Mouse (Mus musculus): ENCODE measurements around the gene Cd300ld4.
A peak's percentile ranks its signal among the peaks of the same experiment; 100 is the strongest.
"Not testable (repeated sequence)": the region's sequence is repeated elsewhere in the genome, so short reads cannot be mapped to it uniquely, and the experiment has no call there.

Gene Cd300ld4

DNA sequence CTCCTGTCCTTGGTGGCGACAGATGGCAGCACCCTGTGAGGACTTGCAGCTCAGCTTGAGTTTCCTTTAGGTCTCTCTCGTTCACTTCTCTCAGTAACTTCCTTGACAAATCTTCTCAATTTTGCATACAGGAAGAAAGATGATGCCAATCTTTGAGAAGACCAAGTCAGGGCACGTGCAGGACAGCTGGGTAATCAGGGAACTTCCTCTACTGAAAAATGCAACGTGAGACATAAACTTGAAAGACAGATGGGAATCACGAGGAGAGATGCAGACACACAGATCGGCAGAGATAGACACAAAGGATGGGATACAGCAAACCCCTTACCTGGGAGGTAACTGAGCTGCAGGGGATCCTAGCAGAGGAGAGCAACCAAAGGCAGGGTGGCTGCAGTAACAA lies at the start of gene Cd300ld4:
Gene Cd300ld4, minus strand, starts transcription at position 101 of the 400 bp plus-strand sequence.
- DNase-seq (ENCODE audit: low spot score in 2 of 2) = not testable (repeated sequence)

- no peak for DNase-seq (ENCODE audit: low spot score in 2 of 2)
Measured at GRCm38 (mm10) chr11:115075859-115076258, 49.0 kb upstream of the Cd300ld4 start.

GRCm38 (mm10) chr11:115075407-115075806 lies 48.6 kb upstream of the Cd300ld4 start:
- no peak for DNase-seq (ENCODE audit: low spot score in 2 of 2)

- no peak for DNase-seq (ENCODE audit: low spot score in 2 of 2)
Measured at GRCm38 (mm10) chr11:115073002-115073401, 46.2 kb upstream of the Cd300ld4 start.

GRCm38 (mm10) chr11:115071631-115072294 lies 45.0 kb upstream of the Cd300ld4 start:
- DNase-seq (ENCODE audit: low spot score in 2 of 2) = no peak

DNA sequence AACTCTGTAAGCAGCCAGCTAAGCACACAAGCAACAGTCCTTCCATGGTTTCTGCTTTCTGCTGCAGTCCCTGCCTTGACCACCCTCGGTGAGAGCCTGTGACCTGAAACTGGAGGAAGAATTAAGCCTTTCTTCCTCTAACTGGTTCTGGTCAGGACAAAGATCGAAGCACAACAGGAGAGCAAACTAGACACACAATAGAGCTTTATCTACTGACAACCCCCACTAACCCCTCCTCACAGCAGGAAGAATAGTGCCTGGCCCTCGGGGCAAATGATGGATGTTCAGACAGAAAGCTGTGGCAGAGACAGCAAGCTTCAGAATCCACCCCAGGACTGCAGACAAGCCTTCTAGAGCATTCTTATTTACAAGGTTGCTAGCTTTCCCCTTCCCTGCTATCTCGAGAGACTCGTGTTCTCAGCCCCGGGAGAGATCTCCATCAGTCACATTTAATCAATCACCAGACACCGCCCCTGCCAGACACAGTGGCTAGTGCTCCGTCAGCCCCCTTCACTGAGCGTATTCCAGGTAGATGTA lies 44.3 kb upstream of the Cd300ld4 start:
- DNase-seq (ENCODE audit: low spot score in 2 of 2) = no peak

DNA sequence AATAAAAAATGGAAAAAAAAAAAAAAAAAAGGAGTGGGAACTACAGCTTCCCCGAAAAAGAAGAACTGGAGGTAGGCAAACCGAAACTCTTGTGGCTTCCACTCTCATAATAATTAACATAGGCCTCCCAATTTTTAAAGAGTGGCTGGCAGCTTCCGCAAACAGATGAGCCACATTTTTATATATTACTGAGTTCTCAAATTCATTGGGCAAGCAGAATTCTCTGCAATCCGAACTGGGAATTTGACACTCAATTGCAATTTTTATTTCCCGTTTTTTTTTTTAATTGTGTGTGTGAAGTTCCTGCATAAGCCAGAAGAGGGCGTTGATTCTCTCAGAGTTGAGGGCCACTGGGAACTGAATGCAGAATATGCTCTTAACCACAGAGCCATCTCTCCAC lies 40.0 kb upstream of the Cd300ld4 start:
- no peak for DNase-seq (ENCODE audit: low spot score in 2 of 2)

- no peak for DNase-seq (ENCODE audit: low spot score in 2 of 2)
Measured at GRCm38 (mm10) chr11:115062077-115062476, 35.3 kb upstream of the Cd300ld4 start, which contains the start of gene Cd300e. Gene Cd300e (minus strand): TSS chr11:115062177.

- DNase-seq (ENCODE audit: low spot score in 2 of 2) = no peak
Measured at GRCm38 (mm10) chr11:115059797-115060196, 33.0 kb upstream of the Cd300ld4 start.

DNA sequence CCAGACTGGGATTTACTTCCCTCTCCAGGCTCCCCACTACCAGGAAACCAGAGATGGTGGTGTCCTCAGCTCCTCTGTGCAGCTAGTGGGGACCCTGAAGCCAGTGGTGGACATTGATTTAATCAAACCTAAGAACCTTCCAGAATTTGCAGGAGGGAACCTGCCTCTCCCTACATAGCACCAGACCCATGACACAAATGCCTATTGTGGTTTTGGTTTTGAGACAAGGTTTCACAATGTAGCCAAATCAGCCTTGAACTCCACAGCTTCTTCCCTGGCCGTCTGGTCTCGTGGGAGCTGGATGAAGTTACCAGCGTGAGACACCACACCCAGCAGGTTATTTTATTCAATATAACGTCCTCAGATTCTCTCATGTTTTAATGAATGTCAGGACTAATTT lies 31.9 kb upstream of the Cd300ld4 start:
- DNase-seq (ENCODE audit: low spot score in 2 of 2) = no peak

GRCm38 (mm10) chr11:115054537-115054936 lies 27.7 kb upstream of the Cd300ld4 start:
- DNase-seq (ENCODE audit: low spot score in 2 of 2) = no peak

GRCm38 (mm10) chr11:115052991-115053390 lies 26.2 kb upstream of the Cd300ld4 start:
- no peak for DNase-seq (ENCODE audit: low spot score in 2 of 2)

GRCm38 (mm10) chr11:115052206-115052605 lies 25.4 kb upstream of the Cd300ld4 start:
- DNase-seq (ENCODE audit: low spot score in 2 of 2) = peak; percentile 25 to 68

DNA sequence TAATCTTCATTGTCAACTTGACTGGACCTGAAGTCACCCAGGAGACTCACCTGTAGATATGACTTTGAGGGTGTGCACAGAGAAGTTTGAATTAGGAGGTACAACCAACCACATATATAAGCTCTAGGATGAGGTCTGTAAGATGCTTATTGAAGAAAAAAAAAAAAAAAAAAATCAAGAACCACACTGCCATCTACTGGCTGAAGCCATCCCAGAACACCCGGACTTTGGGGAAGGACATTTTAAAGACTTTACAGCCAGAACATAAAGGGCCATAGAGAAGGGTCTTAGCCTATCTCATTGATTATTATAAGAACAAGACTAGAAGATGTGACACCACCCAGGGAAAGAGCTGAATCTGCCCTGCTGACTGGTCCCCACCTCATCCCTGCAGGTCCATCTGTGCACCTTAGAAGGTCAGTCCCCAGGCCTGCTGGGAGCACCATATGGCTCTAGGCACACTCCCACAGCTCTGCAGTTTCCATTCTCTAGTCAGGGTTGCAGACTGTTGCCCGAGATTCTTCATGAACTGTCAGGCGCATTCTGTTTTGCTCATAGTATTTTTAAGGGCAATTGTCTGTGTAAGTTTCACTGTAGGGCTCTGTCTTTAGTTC lies 22.6 kb upstream of the Cd300ld4 start:
- DNase-seq (ENCODE audit: low spot score in 2 of 2) = no peak

GRCm38 (mm10) chr11:115048259-115048658 lies 21.4 kb upstream of the Cd300ld4 start, which contains the start of gene Cd300ld3:
Gene Cd300ld3 (minus strand): TSS chr11:115048409.
- no peak for DNase-seq (ENCODE audit: low spot score in 2 of 2)

DNA sequence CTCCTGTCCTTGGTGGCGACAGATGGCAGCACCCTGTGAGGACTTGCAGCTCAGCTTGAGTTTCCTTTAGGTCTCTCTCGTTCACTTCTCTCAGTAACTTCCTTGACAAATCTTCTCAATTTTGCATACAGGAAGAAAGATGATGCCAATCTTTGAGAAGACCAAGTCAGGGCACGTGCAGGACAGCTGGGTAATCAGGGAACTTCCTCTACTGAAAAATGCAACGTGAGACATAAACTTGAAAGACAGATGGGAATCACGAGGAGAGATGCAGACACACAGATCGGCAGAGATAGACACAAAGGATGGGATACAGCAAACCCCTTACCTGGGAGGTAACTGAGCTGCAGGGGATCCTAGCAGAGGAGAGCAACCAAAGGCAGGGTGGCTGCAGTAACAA lies 10.9 kb upstream of the Cd300ld4 start, which contains the start of gene Cd300ld5:
Gene Cd300ld5, minus strand, starts transcription at position 101 of the 400 bp plus-strand sequence.
- DNase-seq (ENCODE audit: low spot score in 2 of 2) = not testable (repeated sequence)

- DNase-seq (ENCODE audit: low spot score in 2 of 2) = not testable (repeated sequence)
Measured at GRCm38 (mm10) chr11:115016093-115016492, 10.7 kb downstream of the Cd300ld4 start, which contains the start of gene Cd300ld2. Gene Cd300ld2 (minus strand): TSS chr11:115016193.

- DNase-seq (ENCODE audit: low spot score in 2 of 2) = peak in 1 of 2 experiments; percentile 16
Measured at GRCm38 (mm10) chr11:115004070-115004469, 22.7 kb downstream of the Cd300ld4 start.

GRCm38 (mm10) chr11:115001474-115002040 lies 25.3 kb downstream of the Cd300ld4 start, which contains the start of gene Cd300c2:
Gene Cd300c2 (minus strand): TSS chr11:115001880.
- DNase-seq (ENCODE audit: low spot score in 2 of 2) = no peak

DNA sequence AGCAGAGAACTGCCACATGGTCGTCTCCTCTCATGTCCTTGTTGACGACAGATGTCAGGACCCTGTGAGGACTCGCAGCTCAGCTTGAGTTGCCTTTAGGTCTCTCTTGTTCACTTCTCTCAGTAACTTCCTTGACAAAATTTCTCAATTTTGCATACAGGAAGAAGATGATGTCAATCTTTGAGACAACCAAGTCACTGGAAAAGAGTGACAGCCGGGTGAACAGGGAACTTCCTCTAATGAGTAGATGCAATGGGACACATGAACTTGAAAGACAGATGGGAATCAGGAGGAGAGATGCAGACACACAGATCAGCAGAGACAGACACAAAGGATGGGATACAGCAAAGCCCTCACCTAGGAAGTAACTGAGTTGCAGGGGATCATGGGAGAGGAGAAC lies 37.0 kb downstream of the Cd300ld4 start, which contains the start of gene Cd300ld:
Gene Cd300ld, minus strand, starts transcription at position 130 of the 400 bp plus-strand sequence.
- no peak for DNase-seq (ENCODE audit: low spot score in 2 of 2)

DNA sequence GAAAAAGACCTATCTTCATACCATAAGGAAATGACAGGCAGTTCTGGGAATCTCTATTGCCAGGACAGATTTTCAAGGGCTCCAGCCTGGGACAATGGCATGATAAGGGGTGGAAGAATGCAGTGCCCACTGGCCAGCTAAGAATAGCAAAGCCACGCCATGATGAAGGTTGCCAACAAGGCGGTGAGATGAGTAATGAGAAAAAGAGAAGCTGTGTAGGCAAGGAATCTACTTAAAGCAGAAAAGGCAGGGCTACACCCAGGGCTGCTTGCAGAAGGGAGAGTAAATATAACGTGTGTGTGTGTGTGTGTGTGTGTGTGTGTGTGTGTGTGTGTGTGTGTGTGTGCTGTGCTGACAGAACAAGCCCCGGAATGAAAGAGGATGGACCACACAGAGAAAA lies 44.9 kb downstream of the Cd300ld4 start:
- DNase-seq (ENCODE audit: low spot score in 2 of 2) = no peak

DNA sequence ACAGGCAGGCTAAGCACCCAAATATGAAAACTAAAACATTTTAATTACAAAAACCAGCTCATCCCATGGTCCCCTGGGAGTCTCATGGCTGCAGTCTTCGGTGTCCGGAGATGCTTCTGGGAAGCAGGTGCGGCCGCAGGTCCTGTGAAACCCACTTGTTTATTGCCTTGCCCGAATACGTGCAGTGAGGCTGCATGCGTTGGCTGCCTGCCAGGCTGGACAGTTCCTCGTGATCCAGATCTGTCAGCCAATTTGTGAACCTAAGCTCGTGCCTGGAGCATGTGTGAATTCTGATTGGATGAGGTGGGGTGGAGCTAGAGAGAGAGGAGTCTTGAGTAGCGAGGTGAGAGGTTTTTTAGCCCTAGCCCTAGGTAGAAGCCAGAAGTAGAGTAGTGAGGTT lies 54.1 kb downstream of the Cd300ld4 start:
- no peak for DNase-seq (ENCODE audit: low spot score in 2 of 2)
